Mouse (Mus musculus) hindlimb bud, embryonic 11.5 days (tissue): ENCODE results near the gene Gab3.
"Not testable (repeated sequence)": the region's sequence is repeated elsewhere in the genome, so short reads cannot be mapped to it uniquely, and the experiment has no call there.

Experiments used
- DNase-seq: peaks from one replicate; pipeline ENCODE4 v3.0.0-alpha.2; 2012; ENCODE audit warnings: low read depth, low spot score; ENCODE audit errors: extremely low spot score

Gene Gab3

DNA sequence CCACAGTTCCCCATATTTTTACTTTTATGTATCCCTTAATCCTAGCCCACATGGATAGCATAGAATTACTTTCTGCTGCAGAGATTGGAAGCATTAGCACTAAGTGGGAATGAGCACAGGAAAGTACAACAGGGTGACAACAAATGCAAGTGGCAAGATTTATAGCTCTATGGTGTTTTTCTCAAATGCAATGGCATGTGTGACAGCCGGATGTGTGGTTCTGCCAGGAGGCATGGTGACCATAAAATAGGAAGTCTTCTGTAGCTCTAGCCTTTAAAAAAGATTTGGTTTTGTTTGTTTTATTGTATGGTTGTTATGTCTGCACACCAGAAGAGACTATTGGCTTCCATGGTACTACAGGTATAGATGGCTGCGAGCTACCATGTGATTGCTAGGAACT lies 50.1 kb downstream of the Gab3 start:
- no peak for DNase-seq

DNA sequence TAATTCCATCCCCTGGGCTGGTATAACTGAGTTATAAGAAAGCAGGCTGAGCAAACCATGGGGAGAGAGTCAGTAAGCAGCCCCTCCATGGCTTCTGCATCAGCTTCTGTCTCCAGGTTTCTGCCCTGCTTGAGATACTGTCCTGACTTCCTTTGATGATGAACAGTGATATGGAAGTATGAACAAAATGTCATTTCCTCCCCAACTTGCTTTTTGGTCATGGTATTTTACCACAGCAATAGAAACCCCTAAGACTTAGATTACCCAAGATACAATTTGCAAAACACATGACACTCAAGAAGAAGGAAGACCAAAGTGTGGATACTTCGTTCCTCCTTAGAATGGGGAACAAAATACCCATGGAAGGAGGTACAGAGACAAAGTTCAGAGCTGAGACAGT lies 51.2 kb downstream of the Gab3 start:
- not testable (repeated sequence) for DNase-seq

DNA sequence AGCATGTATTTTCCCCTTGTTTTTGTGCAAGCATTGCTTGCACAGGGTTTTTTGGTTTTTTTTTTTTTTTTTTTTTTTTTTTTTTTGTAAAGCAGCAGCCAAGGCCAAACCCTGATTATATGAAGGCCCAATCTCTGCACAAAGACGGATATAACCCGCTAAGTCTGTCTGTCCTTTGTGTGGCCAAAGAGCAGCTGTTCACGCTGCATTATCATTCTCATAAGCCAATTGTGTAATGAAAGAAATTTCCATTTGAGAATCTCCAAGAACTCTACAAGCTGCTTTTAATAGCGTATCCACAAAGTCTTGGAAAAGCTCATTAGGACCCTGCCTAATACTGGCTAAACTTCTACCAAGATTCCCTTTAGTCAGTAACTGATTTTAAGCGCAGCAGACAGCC lies 101.5 kb downstream of the Gab3 start:
- no peak for DNase-seq

DNA sequence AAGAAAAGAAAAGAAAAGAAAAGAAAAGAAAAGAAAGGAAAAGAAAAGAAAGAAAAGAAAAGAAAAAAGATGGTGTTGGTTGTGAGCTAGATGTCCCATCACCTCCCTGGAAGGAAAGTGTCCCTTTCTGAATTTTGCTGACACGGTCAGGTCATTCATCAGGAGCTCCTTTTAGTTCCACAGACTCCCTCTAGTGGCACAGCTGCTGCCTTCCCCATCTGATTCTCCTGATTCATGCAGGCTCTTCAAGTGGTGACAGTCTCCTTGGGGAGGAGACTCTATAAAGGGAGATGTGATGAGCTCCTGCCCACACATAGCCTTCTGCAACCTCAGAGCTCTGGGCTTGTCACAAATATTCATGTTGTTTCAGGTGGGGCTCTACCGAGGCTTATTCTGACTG lies 122.4 kb downstream of the Gab3 start:
- not testable (repeated sequence) for DNase-seq

DNA sequence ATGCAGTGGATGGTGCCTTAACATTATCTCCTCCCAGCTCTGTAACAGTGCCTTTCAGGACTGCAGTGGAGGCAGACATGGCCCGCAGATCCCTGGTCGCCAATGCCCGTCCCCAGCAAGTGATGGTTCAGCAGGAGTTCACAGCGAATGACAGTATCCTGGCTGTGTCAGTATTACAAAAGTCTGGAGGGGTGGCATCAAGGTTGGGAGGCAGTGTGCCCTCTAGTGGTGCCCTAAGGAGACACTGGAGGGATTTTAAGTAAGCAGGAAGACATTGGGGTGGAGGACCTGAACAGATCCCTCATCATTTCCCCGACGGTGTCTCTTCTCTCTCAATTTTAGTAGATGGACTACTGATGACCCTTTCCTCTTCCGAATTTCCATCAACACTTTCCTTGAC lies 126.1 kb downstream of the Gab3 start:
- DNase-seq: not testable (repeated sequence)
